Mouse (Mus musculus) liver, postnatal 0 days (tissue): ENCODE results near the gene Ifna4. TPM values are rescaled to one million over a fixed set of nuclear protein-coding genes. Genes with fewer than 3 reads are reported as not detected.
"Not testable (repeated sequence)": the region's sequence is repeated elsewhere in the genome, so short reads cannot be mapped to it uniquely, and the experiment has no call there.

Experiments
- ATAC-seq: fragments of 200-750 bp; cut with Nextera tagmentation; 2 replicates; pipeline ENCODE4 v1.8.0; 2017; ENCODE audit warnings: mild to moderate bottlenecking, moderate library complexity
- DNase-seq: peaks from one replicate; pipeline ENCODE4 v3.0.0-alpha.2; 2016
- H3K27ac ChIP-seq: fragments of 300-500 bp; sonication (generic); 2 replicates; pipeline ENCODE4 v1.5.1; 2014; ENCODE audit warnings: antibody characterized with exemption, moderate library complexity, mild to moderate bottlenecking, low read depth
- H3K27me3 ChIP-seq: fragments of 300-500 bp; sonication (generic); 2 replicates; pipeline ENCODE4 v1.6.1; 2014; ENCODE audit warnings: low read length, control low read depth, mixed read lengths; ENCODE audit not compliant: insufficient read depth
- H3K36me3 ChIP-seq: fragments of 300-500 bp; sonication (generic); replicated peaks from 2 replicates; pipeline ENCODE4 v1.6.1; 2014; ENCODE audit warnings: mild to moderate bottlenecking, control low read depth, low read length, moderate library complexity, mixed read lengths; ENCODE audit not compliant: insufficient read depth
- H3K4me1 ChIP-seq: fragments of 300-500 bp; sonication (generic); 2 replicates; pipeline ENCODE4 v1.6.1; 2014; ENCODE audit warnings: antibody characterized with exemption, mild to moderate bottlenecking, control low read depth; ENCODE audit not compliant: insufficient read depth
- H3K4me2 ChIP-seq: fragments of 300-500 bp; sonication (generic); 2 replicates; pipeline ENCODE4 v1.6.1; 2014; ENCODE audit warnings: low read depth, mild to moderate bottlenecking, low read length, moderate library complexity, mixed read lengths
- H3K4me3 ChIP-seq: fragments of 300-500 bp; sonication (generic); 2 replicates; pipeline ENCODE4 v1.5.1; 2014; ENCODE audit warnings: low read depth, low read length
- H3K9ac ChIP-seq: fragments of 300-500 bp; sonication (generic); replicated peaks from 2 replicates; pipeline ENCODE4 v1.6.1; 2014; ENCODE audit warnings: mild to moderate bottlenecking, moderate library complexity
- H3K9me3 ChIP-seq: fragments of 300-500 bp; sonication (generic); 2 replicates; pipeline ENCODE4 v1.6.1; 2016; ENCODE audit warnings: mild to moderate bottlenecking, control low read depth, low read length, mixed read lengths
- CTCF ChIP-seq: sonication (generic); IDR thresholded peaks from 2 replicates; pipeline ENCODE4 v1.5.1; 2016; ENCODE audit warnings: antibody characterized with exemption, low read depth
- EP300 ChIP-seq: IDR thresholded peaks from 2 replicates; pipeline ENCODE4 v1.6.1; 2016; ENCODE audit warnings: antibody characterized with exemption, low read depth, mild to moderate bottlenecking
- WGBS: fragments of 180-500 bp; shearing (Covaris S2); extraction: QIAGEN DNeasy Blood & Tissue Kit; methylation state at CpG from one replicate; pipeline ENCODE4 v1.1.7; 2014; ENCODE audit not compliant: insufficient replicate concordance; 5-methylcytosine and 5-hydroxymethylcytosine counted together
- polyA plus RNA-seq: library from polyadenylated mRNA; unstranded; fragments of >200 nt; fragmentation: Nextera tagmentation; extraction: Ambion mirVana; gene quantifications from 2 replicates; pipeline ENCODE4 v1.2.1, GENCODE M21; 2015

Ifna4 gene
- not detected in 2 replicates for polyA plus RNA-seq

- H3K27me3 ChIP-seq: no peaks in the 10 kb centered on the region
- no peaks in the 10 kb centered on the region for H3K9me3 ChIP-seq
- ATAC-seq: no peak
- H3K4me2 ChIP-seq: no peak within 1 kb of the TSS
- no peak within 1 kb of the TSS for H3K9ac ChIP-seq
- TF ChIP-seq EP300 (no peak), CTCF (no peak)
- no peak for DNase-seq
- H3K36me3 ChIP-seq: no peaks in the 10 kb centered on the region
- no peak within 1 kb of the TSS for H3K4me3 ChIP-seq
- WGBS: 63% methylated on average over 2 of the region's 2 CpGs
- no peaks in the 10 kb centered on the region for H3K4me1 ChIP-seq
- H3K27ac ChIP-seq: no peak within 1 kb of the TSS
Observed at GRCm38 (mm10) chr4:88841438-88841911, at the start of gene Ifna4. Ifna4 (plus strand) TSS chr4:88841861.

GRCm38 (mm10) chr4:88793936-88794675 lies 47.6 kb upstream of the Ifna4 start, which contains the start of gene Gm13275:
Gm13275 (plus strand) TSS chr4:88794487.
- not testable (repeated sequence) for H3K4me3 ChIP-seq, H3K36me3 ChIP-seq, H3K9me3 ChIP-seq, H3K4me1 ChIP-seq, H3K4me2 ChIP-seq, H3K27me3 ChIP-seq, DNase-seq, H3K9ac ChIP-seq, ATAC-seq, H3K27ac ChIP-seq
- 0% methylated on average over 2 of the region's 52 CpGs for WGBS
- peak; percentile 44 for TF ChIP-seq CTCF

- DNase-seq, H3K4me3 ChIP-seq, ATAC-seq, H3K4me2 ChIP-seq, H3K9ac ChIP-seq, H3K9me3 ChIP-seq, H3K27ac ChIP-seq, H3K4me1 ChIP-seq, H3K27me3 ChIP-seq, H3K36me3 ChIP-seq: not testable (repeated sequence)
- no CpG with 5 or more reads among the region's 28 CpGs for WGBS
Observed at GRCm38 (mm10) chr4:88797097-88797496, 44.6 kb upstream of the Ifna4 start, which contains the start of gene Gm13279. Gm13279 (plus strand) TSS chr4:88797397.

- H3K9me3 ChIP-seq, H3K27ac ChIP-seq, H3K4me3 ChIP-seq, ATAC-seq, H3K36me3 ChIP-seq, H3K4me1 ChIP-seq, H3K27me3 ChIP-seq, H3K9ac ChIP-seq, DNase-seq, H3K4me2 ChIP-seq: not testable (repeated sequence)
- WGBS: 0% methylated on average over 1 of the region's 7 CpGs
Observed at GRCm38 (mm10) chr4:88799365-88799764, 42.3 kb upstream of the Ifna4 start, which contains the start of gene Gm13285. Gm13285 (plus strand) TSS chr4:88799665.

GRCm38 (mm10) chr4:88802954-88803353 lies 38.7 kb upstream of the Ifna4 start, which contains the start of gene Gm13287:
Gm13287 (plus strand) TSS chr4:88803254.
- not testable (repeated sequence) for H3K9me3 ChIP-seq, H3K4me3 ChIP-seq, H3K27me3 ChIP-seq, H3K9ac ChIP-seq, DNase-seq, H3K4me1 ChIP-seq, H3K4me2 ChIP-seq, ATAC-seq, H3K36me3 ChIP-seq, H3K27ac ChIP-seq
- no CpG with 5 or more reads among the region's 29 CpGs for WGBS

- not testable (repeated sequence) for H3K4me3 ChIP-seq, DNase-seq, H3K36me3 ChIP-seq, ATAC-seq, H3K27ac ChIP-seq, H3K27me3 ChIP-seq, H3K9me3 ChIP-seq, H3K4me2 ChIP-seq, H3K9ac ChIP-seq, H3K4me1 ChIP-seq
- no CpG with 5 or more reads among the region's 8 CpGs for WGBS
Observed at GRCm38 (mm10) chr4:88805231-88805630, 36.4 kb upstream of the Ifna4 start, which contains the start of gene Gm13288. Gm13288 (plus strand) TSS chr4:88805531.

GRCm38 (mm10) chr4:88805761-88806160 lies 35.9 kb upstream of the Ifna4 start:
- not testable (repeated sequence) for H3K9ac ChIP-seq, ATAC-seq, H3K27ac ChIP-seq, H3K27me3 ChIP-seq, H3K4me3 ChIP-seq, DNase-seq, H3K9me3 ChIP-seq, H3K4me2 ChIP-seq, H3K4me1 ChIP-seq, H3K36me3 ChIP-seq
- no CpG with 5 or more reads among the region's 34 CpGs for WGBS
- peak; percentile 41 for TF ChIP-seq CTCF
